ENCODE assay signal across 22 mouse cellular contexts in the genomic region with DNA sequence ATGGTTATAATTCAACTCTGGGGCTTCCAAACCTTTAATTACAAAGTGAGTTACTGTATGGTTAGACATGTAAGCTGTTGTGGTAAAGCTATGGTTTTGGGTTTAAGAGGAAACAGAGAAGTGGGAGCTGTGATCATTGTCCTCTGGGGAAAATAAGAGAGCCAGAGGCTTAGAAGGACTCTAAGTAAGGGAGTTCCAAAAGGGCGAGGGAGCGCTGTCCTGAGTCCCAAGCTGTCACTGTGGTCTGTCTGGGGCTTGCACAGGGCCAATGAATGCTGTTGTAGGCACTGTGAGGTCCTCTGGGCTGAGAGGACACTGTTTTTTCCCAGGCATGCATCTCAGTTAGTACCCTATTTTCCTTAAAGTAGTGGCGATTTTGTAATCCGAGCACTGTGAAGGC. TPM values are rescaled to one million over a fixed set of nuclear protein-coding genes. Genes with fewer than 3 reads are reported as not detected.
A peak's percentile ranks its signal among the peaks of the same experiment; 100 is the strongest.
DNase-seq lines count a peak whose midpoint lies in the region; ATAC-seq and TF ChIP-seq lines count a peak whose summit lies in the region.
"Had no signal": no experiment of that assay in that cellular context is flagged by ENCODE, and none has a peak within 500 bp of the region (broad histone marks: within the 10 kb centered on the region; RNA-seq: fewer than 3 reads in every experiment).

No protein-coding gene starts in this region.

- no peak overlapping the region for H3K9ac ChIP-seq in heart, embryonic 12.5 days
- H3K9ac ChIP-seq in MEL (ENCODE audit: control insufficient read depth, low read depth, low read length, poor library complexity, severe bottlenecking), result peak overlapping the region; percentile 20
- peak overlapping the region; percentile 35; the same call in 1 of the 2 replicates for H3K9ac ChIP-seq in liver, embryonic 15.5 days
- H3K9ac ChIP-seq: limb, embryonic 15.5 days; neural tube, embryonic 12.5 days had no signal

- peaks cover 30% of the 10 kb centered on the region for H3K4me1 ChIP-seq in heart, embryonic 12.5 days (replicated peaks)
- H3K4me1 ChIP-seq in MEL (ENCODE audit: control insufficient read depth in 1 of 2, insufficient read depth in 2 of 2, low read length in 2 of 2), result peaks cover 26 to 34% of the 10 kb centered on the region in 2 experiments
- peaks cover 44% of the 10 kb centered on the region for H3K4me1 ChIP-seq in liver, embryonic 15.5 days (replicated peaks)
- H3K4me1 ChIP-seq: hindbrain, embryonic 10.5 days; limb, embryonic 15.5 days; neural tube, embryonic 12.5 days had no signal

- ATAC-seq in heart, embryonic 12.5 days (ENCODE audit: insufficient number of reproducible peaks, low FRiP score), result no peak
- 0 out of 2 replicates have a peak, but pooled peaks have one; percentile 25 for ATAC-seq in erythroid progenitor cell, adult 5-6 weeks (replicated peaks; ENCODE audit: low FRiP score, poor library complexity, severe bottlenecking)
- ATAC-seq in liver, embryonic 15.5 days (ENCODE audit: insufficient read depth), result no peak
- ATAC-seq: activated CD4-positive, CD25-positive, alpha-beta regulatory T cell, adult 4 months; forebrain, embryonic 16.5 days; Patski had no signal

- TF ChIP-seq RAD21 in MEL (IDR thresholded peaks at IDR 0.05; ENCODE audit: low read depth, low read length), result no peak

- TF ChIP-seq CTCF in MEL (IDR thresholded peaks at IDR 0.05 in 2 of 3, conservative IDR thresholded peaks at IDR 0.05 in 1 of 3; ENCODE audit: control insufficient read depth in 1 of 3, insufficient read depth in 1 of 3, low read depth in 2 of 3, low read length in 3 of 3, poor library complexity in 1 of 3, severe bottlenecking in 1 of 3), result no peak

- TF ChIP-seq EP300 in MEL (IDR thresholded peaks at IDR 0.05; ENCODE audit: low read depth in 1 of 2, low read length in 2 of 2), result no peak

- WGBS in heart, embryonic 12.5 days, result 85% methylated on average over 4 of the region's 4 CpGs
- 83% methylated on average over 4 of the region's 4 CpGs for WGBS in liver, embryonic 15.5 days (ENCODE audit: insufficient replicate concordance)

- no peaks in the 10 kb centered on the region for H3K36me3 ChIP-seq in heart, embryonic 12.5 days
- peaks cover 0 to 50% of the 10 kb centered on the region in 2 experiments; a peak in 2 of 4 replicates for H3K36me3 ChIP-seq in MEL (ENCODE audit: control insufficient read depth in 1 of 2, insufficient read depth in 2 of 2, low read length in 2 of 2)
- H3K36me3 ChIP-seq in liver, embryonic 15.5 days (replicated peaks), result no peaks in the 10 kb centered on the region
- H3K36me3 ChIP-seq: hindbrain, embryonic 10.5 days; limb, embryonic 15.5 days; neural tube, embryonic 12.5 days had no signal

- H3K9me3 ChIP-seq in heart, embryonic 12.5 days (replicated peaks), result no peaks in the 10 kb centered on the region
- H3K9me3 ChIP-seq in MEL (replicated peaks; ENCODE audit: insufficient read depth, low read length), result no peaks in the 10 kb centered on the region
- no peaks in the 10 kb centered on the region for H3K9me3 ChIP-seq in liver, embryonic 15.5 days (replicated peaks)
- H3K9me3 ChIP-seq: hindbrain, embryonic 10.5 days; limb, embryonic 15.5 days; neural tube, embryonic 12.5 days had no signal

- DNase-seq in heart, postnatal 10 days, result no peak
- peak; percentile 46 for DNase-seq in MEL (ENCODE audit: low read depth, low spot score)
- DNase-seq in cerebellum, adult 9-11 months, result no peak
- no peak for DNase-seq in spleen, postnatal 36 days (ENCODE audit: low spot score in 2 of 2)
- DNase-seq in left cerebral cortex, adult 11 months (ENCODE audit: low spot score), result no peak
- DNase-seq: adrenal gland, postnatal 36 days; B cell, adult 2 months; cerebellum, adult 8-10 months; kidney, adult 8-10 months; kidney, postnatal 4 days; lung, postnatal 14 days; thymus, adult 18-20 months had no signal

- no peak for TF ChIP-seq POLR2A in MEL (IDR thresholded peaks at IDR 0.05; ENCODE audit: control insufficient read depth in 1 of 2, insufficient read depth in 1 of 2, low read depth in 1 of 2, low read length in 2 of 2, poor library complexity in 1 of 2)

- H3K79me2 ChIP-seq in MEL (ENCODE audit: control insufficient read depth, insufficient read depth, low read length, poor library complexity), result peaks cover 28% of the 10 kb centered on the region

- intact Hi-C loops in heart, postnatal 10 days (cut with DNase I), result no loop called here

- H3K27me3 ChIP-seq in heart, embryonic 12.5 days (replicated peaks), result no peaks in the 10 kb centered on the region
- no peaks in the 10 kb centered on the region for H3K27me3 ChIP-seq in MEL (ENCODE audit: control insufficient read depth in 1 of 2, insufficient read depth in 2 of 2, low read length in 2 of 2)
- no peaks in the 10 kb centered on the region for H3K27me3 ChIP-seq in liver, embryonic 15.5 days
- H3K27me3 ChIP-seq: limb, embryonic 15.5 days; neural tube, embryonic 12.5 days; Patski had no signal

- no peak overlapping the region for H3K4me2 ChIP-seq in heart, embryonic 12.5 days
- peak overlapping the region; percentile 54 for H3K4me2 ChIP-seq in liver, embryonic 15.5 days
- H3K4me2 ChIP-seq: limb, embryonic 15.5 days; midbrain, embryonic 11.5 days; neural tube, embryonic 12.5 days had no signal

- H3K4me3 ChIP-seq in heart, embryonic 12.5 days, result no peak overlapping the region
- H3K4me3 ChIP-seq in MEL (ENCODE audit: control insufficient read depth in 1 of 2, insufficient read depth in 1 of 2, low read depth in 2 of 2, low read length in 2 of 2), result peak overlapping the region in 1 of 2 experiments; percentile 9; a peak in 1 of 4 replicates
- no peak overlapping the region for H3K4me3 ChIP-seq in liver, embryonic 15.5 days (replicated peaks)
- H3K4me3 ChIP-seq: hindbrain, embryonic 10.5 days; limb, embryonic 15.5 days; neural tube, embryonic 12.5 days had no signal

- H3K27ac ChIP-seq in heart, embryonic 12.5 days (ENCODE audit: poor library complexity, severe bottlenecking), result peak overlapping the region; percentile 46
- peak overlapping the region; percentile 92 for H3K27ac ChIP-seq in MEL (ENCODE audit: control insufficient read depth, low read depth, low read length)
- H3K27ac ChIP-seq in liver, embryonic 15.5 days (replicated peaks), result peak overlapping the region; percentile 89
- H3K27ac ChIP-seq: hindbrain, embryonic 10.5 days; limb, embryonic 15.5 days; neural tube, embryonic 12.5 days had no signal

TF ChIP-seq in MEL, 35 proteins besides CTCF, POLR2A, EP300 and RAD21:
- TF ChIP-seq JUND (IDR thresholded peaks at IDR 0.05; ENCODE audit: low read depth, low read length) (no peak), ETS1 (IDR thresholded peaks at IDR 0.05; ENCODE audit: low read depth, low read length) (no peak), SMC3 (IDR thresholded peaks at IDR 0.05; ENCODE audit: low read depth, low read length) (no peak), TAL1 (IDR thresholded peaks at IDR 0.05; ENCODE audit: low read length) (no peak), BHLHE40 (IDR thresholded peaks at IDR 0.05; ENCODE audit: borderline replicate concordance, low read depth, low read length) (no peak), MAX (IDR thresholded peaks at IDR 0.05; ENCODE audit: low read length) (no peak), MEF2A (IDR thresholded peaks at IDR 0.05; ENCODE audit: extremely low read depth, insufficient replicate concordance, low read depth, low read length, poor library complexity, severe bottlenecking) (no peak), KAT2A (conservative IDR thresholded peaks at IDR 0.05; ENCODE audit: low read depth, low read length) (no peak), MXI1 (IDR thresholded peaks at IDR 0.05; ENCODE audit: low read depth, low read length) (no peak), USF1 (IDR thresholded peaks at IDR 0.05; ENCODE audit: low read depth, low read length) (no peak), TCF12 (IDR thresholded peaks at IDR 0.05; ENCODE audit: low read depth, low read length) (no peak), RCOR1 (IDR thresholded peaks at IDR 0.05; ENCODE audit: low read depth, low read length) (no peak), GABPA (IDR thresholded peaks at IDR 0.05; ENCODE audit: low read depth, low read length) (no peak), NRF1 (IDR thresholded peaks at IDR 0.05; ENCODE audit: insufficient read depth, low read depth, low read length, poor library complexity, severe bottlenecking) (no peak), MYB (IDR thresholded peaks at IDR 0.05; ENCODE audit: low read depth, low read length) (no peak), SIN3A (IDR thresholded peaks at IDR 0.05; ENCODE audit: low read length) (no peak), POLR2AphosphoS5 (IDR thresholded peaks at IDR 0.05; ENCODE audit: borderline replicate concordance, low read depth, low read length) (no peak), ZNF384 (IDR thresholded peaks at IDR 0.05; ENCODE audit: low read depth, low read length) (no peak), MAZ (IDR thresholded peaks at IDR 0.05; ENCODE audit: low read depth, low read length) (no peak), ZC3H11A (IDR thresholded peaks at IDR 0.05; ENCODE audit: low read depth, low read length) (no peak)

RNA-seq across cellular contexts. Expression of gene St7, which starts 49.5 kb away (rescaled TPM):
- 29.6 and 30.0 TPM in 2 replicates for polyA plus RNA-seq in heart, embryonic 12.5 days (2016; fragmentation: Nextera tagmentation; extraction: Ambion mirVana)
- 10 to 100 TPM; 29.8 to 30.7 TPM for total RNA-seq in heart, postnatal 10 days (2021)
- 34.4 and 38.9 TPM in 2 replicates for total RNA-seq in MEL (2012; rRNA removed)
- 10 to 100 TPM in 1 of 2 experiments, not detected in 1; 48.5 TPM for polyA plus RNA-seq in MEL (2012; ENCODE audit: insufficient read depth in 1 of 2, insufficient read length in 2 of 2, low read depth in 1 of 2, low replicate concordance in 2 of 2, missing spikeins in 1 of 2)
- 48.6 and 50.1 TPM in 2 replicates for total RNA-seq in erythroid progenitor cell, adult 5-6 weeks (2015; ENCODE audit: low replicate concordance)
- 56.9 and 75.0 TPM in 2 replicates for total RNA-seq in erythroid progenitor cell, adult 5-6 weeks (2017; ENCODE audit: low replicate concordance)
- 9.7 and 10.7 TPM in 2 replicates for polyA plus RNA-seq in liver, embryonic 15.5 days (2015; fragmentation: Nextera tagmentation; extraction: Ambion mirVana)
